Mouse (Mus musculus): ENCODE results near the gene Nploc4. TPM values are rescaled to one million over a fixed set of nuclear protein-coding genes. Genes with fewer than 3 reads are reported as not detected.

The Nploc4 gene
- polyA plus RNA-seq (2014; fragmentation: Nextera tagmentation; extraction: Ambion mirVana): 41.0 and 44.7 TPM in 2 replicates

GRCm38 (mm10) chr11:120437152-120437856 lies at the start of gene Nploc4:
Gene Nploc4, minus strand, starts transcription at chr11:120437708.
- Histone ChIP-seq H3K36me3 (ENCODE audit: control insufficient read depth, insufficient read depth, low read length) (peaks cover 5% of the 10 kb centered on the region), H3K9me3 (ENCODE audit: control insufficient read depth, low read length) (no peaks in the 10 kb centered on the region), H3K4me3 (ENCODE audit: low read depth, low read length) (peak within 1 kb of the TSS; percentile 99), H3K27ac (ENCODE audit: low read depth, low read length) (peak within 1 kb of the TSS; percentile 71), H3K4me1 (ENCODE audit: control insufficient read depth, insufficient read depth, low read length) (peaks cover 11% of the 10 kb centered on the region), H3K27me3 (ENCODE audit: control insufficient read depth, insufficient read depth, low read length) (no peaks in the 10 kb centered on the region), H3K9ac (ENCODE audit: low read length) (peak within 1 kb of the TSS; percentile 98), H3K4me2 (peak within 1 kb of the TSS; percentile 86)
- DNase-seq (ENCODE audit: low spot score, missing footprints): peak; percentile 100
- peak; percentile 96 for ATAC-seq (ENCODE audit: low FRiP score)
- under 1% methylated on average over 73 of the region's 77 CpGs for WGBS

GRCm38 (mm10) chr11:120485251-120485650 lies 47.7 kb upstream of the Nploc4 start:
- Histone ChIP-seq H3K27ac (ENCODE audit: low read depth, low read length) (no peak overlapping the region; the same call in 1 of the 2 replicates), H3K4me3 (ENCODE audit: low read depth, low read length) (peak overlapping the region; percentile 98), H3K4me1 (ENCODE audit: control insufficient read depth, insufficient read depth, low read length) (peaks cover 16% of the 10 kb centered on the region), H3K36me3 (ENCODE audit: control insufficient read depth, insufficient read depth, low read length) (peaks cover 30% of the 10 kb centered on the region), H3K4me2 (peak overlapping the region; percentile 89), H3K9ac (ENCODE audit: low read length) (peak overlapping the region; percentile 94), H3K9me3 (ENCODE audit: control insufficient read depth, low read length) (no peaks in the 10 kb centered on the region), H3K27me3 (ENCODE audit: control insufficient read depth, insufficient read depth, low read length) (no peaks in the 10 kb centered on the region)
- ATAC-seq (ENCODE audit: low FRiP score) (no peak), DNase-seq (ENCODE audit: low spot score, missing footprints) (no peak)
- 12% methylated on average over 10 of the region's 10 CpGs for WGBS

GRCm38 (mm10) chr11:120484265-120484981 lies 46.9 kb upstream of the Nploc4 start, which contains the start of gene Mrpl12:
Gene Mrpl12, plus strand, starts transcription at chr11:120484613.
- H3K36me3 ChIP-seq (ENCODE audit: control insufficient read depth, insufficient read depth, low read length): peaks cover 37% of the 10 kb centered on the region
- H3K4me3 ChIP-seq (ENCODE audit: low read depth, low read length): peak within 1 kb of the TSS; percentile 98
- H3K9ac ChIP-seq (ENCODE audit: low read length): peak within 1 kb of the TSS; percentile 94
- ATAC-seq (ENCODE audit: low FRiP score) (peak; percentile 96), DNase-seq (ENCODE audit: low spot score, missing footprints) (peak; percentile 98)
- H3K27me3 ChIP-seq (ENCODE audit: control insufficient read depth, insufficient read depth, low read length): no peaks in the 10 kb centered on the region
- peak within 1 kb of the TSS; percentile 89 for H3K4me2 ChIP-seq
- peaks cover 16% of the 10 kb centered on the region for H3K4me1 ChIP-seq (ENCODE audit: control insufficient read depth, insufficient read depth, low read length)
- under 1% methylated on average over 60 of the region's 60 CpGs for WGBS
- H3K27ac ChIP-seq (ENCODE audit: low read depth, low read length): peak within 1 kb of the TSS; percentile 57
- no peaks in the 10 kb centered on the region for H3K9me3 ChIP-seq (ENCODE audit: control insufficient read depth, low read length)

GRCm38 (mm10) chr11:120483448-120483934 lies 46.0 kb upstream of the Nploc4 start:
- peaks cover 40% of the 10 kb centered on the region for H3K36me3 ChIP-seq (ENCODE audit: control insufficient read depth, insufficient read depth, low read length)
- peaks cover 16% of the 10 kb centered on the region for H3K4me1 ChIP-seq (ENCODE audit: control insufficient read depth, insufficient read depth, low read length)
- no peak for DNase-seq (ENCODE audit: low spot score, missing footprints)
- no peaks in the 10 kb centered on the region for H3K27me3 ChIP-seq (ENCODE audit: control insufficient read depth, insufficient read depth, low read length)
- WGBS: 89% methylated on average over 7 of the region's 7 CpGs
- H3K27ac ChIP-seq (ENCODE audit: low read depth, low read length): no peak overlapping the region; the same call in 1 of the 2 replicates
- ATAC-seq (ENCODE audit: low FRiP score): no peak
- H3K9ac ChIP-seq (ENCODE audit: low read length): peak overlapping the region; percentile 94
- no peaks in the 10 kb centered on the region for H3K9me3 ChIP-seq (ENCODE audit: control insufficient read depth, low read length)
- peak overlapping the region; percentile 89 for H3K4me2 ChIP-seq
- peak overlapping the region; percentile 98 for H3K4me3 ChIP-seq (ENCODE audit: low read depth, low read length)

- Histone ChIP-seq H3K27me3 (ENCODE audit: control insufficient read depth, insufficient read depth, low read length) (no peaks in the 10 kb centered on the region), H3K36me3 (ENCODE audit: control insufficient read depth, insufficient read depth, low read length) (peaks cover 27% of the 10 kb centered on the region), H3K9ac (ENCODE audit: low read length) (no peak overlapping the region), H3K4me1 (ENCODE audit: control insufficient read depth, insufficient read depth, low read length) (peaks cover 7% of the 10 kb centered on the region), H3K4me2 (no peak overlapping the region), H3K4me3 (ENCODE audit: low read depth, low read length) (no peak overlapping the region), H3K27ac (ENCODE audit: low read depth, low read length) (no peak overlapping the region), H3K9me3 (ENCODE audit: control insufficient read depth, low read length) (no peaks in the 10 kb centered on the region)
- DNase-seq (ENCODE audit: low spot score, missing footprints) (no peak), ATAC-seq (ENCODE audit: low FRiP score) (no peak)
- 96% methylated on average over 6 of the region's 6 CpGs for WGBS
Measured at GRCm38 (mm10) chr11:120472052-120472451, 34.5 kb upstream of the Nploc4 start.

GRCm38 (mm10) chr11:120467736-120468092 lies 30.2 kb upstream of the Nploc4 start:
- H3K9ac ChIP-seq (ENCODE audit: low read length): peak overlapping the region; percentile 84
- H3K4me1 ChIP-seq (ENCODE audit: control insufficient read depth, insufficient read depth, low read length): peaks cover 15% of the 10 kb centered on the region
- peak overlapping the region; percentile 92 for H3K4me3 ChIP-seq (ENCODE audit: low read depth, low read length)
- ATAC-seq (ENCODE audit: low FRiP score) (no peak), DNase-seq (ENCODE audit: low spot score, missing footprints) (no peak)
- H3K27me3 ChIP-seq (ENCODE audit: control insufficient read depth, insufficient read depth, low read length): no peaks in the 10 kb centered on the region
- no peaks in the 10 kb centered on the region for H3K9me3 ChIP-seq (ENCODE audit: control insufficient read depth, low read length)
- WGBS: 2% methylated on average over 33 of the region's 33 CpGs
- H3K4me2 ChIP-seq: peak overlapping the region; percentile 90
- H3K27ac ChIP-seq (ENCODE audit: low read depth, low read length): peak overlapping the region; percentile 30
- H3K36me3 ChIP-seq (ENCODE audit: control insufficient read depth, insufficient read depth, low read length): peaks cover 15% of the 10 kb centered on the region

- H3K9ac ChIP-seq (ENCODE audit: low read length): peak within 1 kb of the TSS; percentile 88
- H3K4me3 ChIP-seq (ENCODE audit: low read depth, low read length): peak within 1 kb of the TSS; percentile 92
- no peaks in the 10 kb centered on the region for H3K9me3 ChIP-seq (ENCODE audit: control insufficient read depth, low read length)
- peaks cover 14% of the 10 kb centered on the region for H3K36me3 ChIP-seq (ENCODE audit: control insufficient read depth, insufficient read depth, low read length)
- DNase-seq (ENCODE audit: low spot score, missing footprints) (peak; percentile 99), ATAC-seq (ENCODE audit: low FRiP score) (peak; percentile 100)
- peaks cover 15% of the 10 kb centered on the region for H3K4me1 ChIP-seq (ENCODE audit: control insufficient read depth, insufficient read depth, low read length)
- WGBS: under 1% methylated on average over 54 of the region's 54 CpGs
- H3K4me2 ChIP-seq: peak within 1 kb of the TSS; percentile 96
- peak within 1 kb of the TSS; percentile 69 for H3K27ac ChIP-seq (ENCODE audit: low read depth, low read length)
- H3K27me3 ChIP-seq (ENCODE audit: control insufficient read depth, insufficient read depth, low read length): no peaks in the 10 kb centered on the region
Measured at GRCm38 (mm10) chr11:120467051-120467735, 29.7 kb upstream of the Nploc4 start, which contains the start of gene Arl16. Gene Arl16, minus strand, starts transcription at chr11:120467607.

GRCm38 (mm10) chr11:120465521-120465920 lies 28.0 kb upstream of the Nploc4 start:
- H3K27me3 ChIP-seq (ENCODE audit: control insufficient read depth, insufficient read depth, low read length): no peaks in the 10 kb centered on the region
- H3K4me2 ChIP-seq: no peak overlapping the region
- no peak overlapping the region for H3K4me3 ChIP-seq (ENCODE audit: low read depth, low read length)
- ATAC-seq (ENCODE audit: low FRiP score): no peak
- H3K27ac ChIP-seq (ENCODE audit: low read depth, low read length): no peak overlapping the region
- DNase-seq (ENCODE audit: low spot score, missing footprints): no peak
- H3K9ac ChIP-seq (ENCODE audit: low read length): no peak overlapping the region
- H3K4me1 ChIP-seq (ENCODE audit: control insufficient read depth, insufficient read depth, low read length): peaks cover 15% of the 10 kb centered on the region
- no peaks in the 10 kb centered on the region for H3K9me3 ChIP-seq (ENCODE audit: control insufficient read depth, low read length)
- peaks cover 9% of the 10 kb centered on the region for H3K36me3 ChIP-seq (ENCODE audit: control insufficient read depth, insufficient read depth, low read length)
- WGBS: 99% methylated on average over 4 of the region's 4 CpGs

All from midbrain, embryonic 11.5 days (tissue).